Mouse (Mus musculus) midbrain, embryonic 12.5 days (tissue): Measurements from ENCODE around the gene Oip5. TPM values are rescaled to one million over a fixed set of nuclear protein-coding genes. Genes with fewer than 3 reads are reported as not detected.
A peak's percentile ranks its signal among the peaks of the same experiment; 100 is the strongest.
"Not testable (repeated sequence)": the region's sequence is repeated elsewhere in the genome, so short reads cannot be mapped to it uniquely, and the experiment has no call there.

Experiments
- ATAC-seq: fragments of 200-750 bp; cut with Nextera tagmentation; 2 replicates; pipeline ENCODE4 v1.8.0; 2017; ENCODE audit warnings: low read depth, moderate TSS enrichment, moderate library complexity; ENCODE audit not compliant: low FRiP score
- H3K27ac ChIP-seq: fragments of 300-500 bp; sonication (generic); replicated peaks from 2 replicates; pipeline ENCODE4 v1.5.1; 2016; ENCODE audit warnings: mild to moderate bottlenecking
- H3K27me3 ChIP-seq: fragments of 300-500 bp; sonication (generic); 2 replicates; pipeline ENCODE4 v1.6.1; 2016; ENCODE audit warnings: mild to moderate bottlenecking
- H3K36me3 ChIP-seq: fragments of 300-500 bp; sonication (generic); 2 replicates; pipeline ENCODE4 v1.6.1; 2016
- H3K4me1 ChIP-seq: fragments of 300-500 bp; sonication (generic); 2 replicates; pipeline ENCODE4 v1.6.1; 2016
- H3K4me2 ChIP-seq: fragments of 300-500 bp; sonication (generic); replicated peaks from 2 replicates; pipeline ENCODE4 v1.6.1; 2016; ENCODE audit warnings: mild to moderate bottlenecking, moderate library complexity
- H3K4me3 ChIP-seq: fragments of 300-500 bp; sonication (generic); 2 replicates; pipeline ENCODE4 v1.5.1; 2016; ENCODE audit warnings: mild to moderate bottlenecking
- H3K9ac ChIP-seq: fragments of 300-500 bp; sonication (generic); replicated peaks from 2 replicates; pipeline ENCODE4 v1.6.1; 2016; ENCODE audit warnings: mild to moderate bottlenecking, moderate library complexity
- H3K9me3 ChIP-seq: fragments of 300-500 bp; sonication (generic); 2 replicates; pipeline ENCODE4 v1.6.1; 2016; ENCODE audit warnings: mild to moderate bottlenecking
- WGBS: fragments of 180-500 bp; shearing (Covaris S2); methylation state at CpG from one replicate; pipeline ENCODE4 v1.1.7; 2016; 5-methylcytosine and 5-hydroxymethylcytosine counted together
- polyA plus RNA-seq: library from polyadenylated mRNA; unstranded; fragments of >200 nt; fragmentation: Nextera tagmentation; extraction: Ambion mirVana; gene quantifications from 2 replicates; pipeline ENCODE4 v1.2.1, GENCODE M21; 2016

The Oip5 gene
- 28.2 and 29.1 TPM in 2 replicates for polyA plus RNA-seq

GRCm38 (mm10) chr2:119618199-119618982 lies at the start of gene Oip5, which contains the start of gene Nusap1:
Gene Oip5, minus strand, starts transcription at chr2:119618469.
Gene Nusap1, plus strand, starts transcription at chr2:119618298.
- H3K4me3 ChIP-seq: peak within 1 kb of the TSS; percentile 83
- H3K27ac ChIP-seq: peak within 1 kb of the TSS; percentile 52
- ATAC-seq: peak; percentile 100
- peaks cover 32% of the 10 kb centered on the region for H3K4me1 ChIP-seq
- peak within 1 kb of the TSS; percentile 76 for H3K9ac ChIP-seq
- no peaks in the 10 kb centered on the region for H3K9me3 ChIP-seq
- H3K27me3 ChIP-seq: no peaks in the 10 kb centered on the region
- H3K4me2 ChIP-seq: peak within 1 kb of the TSS; percentile 94
- WGBS: under 1% methylated on average over 55 of the region's 55 CpGs
- peaks cover 3% of the 10 kb centered on the region; the same call in 1 of the 2 replicates for H3K36me3 ChIP-seq

GRCm38 (mm10) chr2:119665744-119666143 lies 47.5 kb upstream of the Oip5 start:
- not testable (repeated sequence) for H3K4me3 ChIP-seq, H3K27ac ChIP-seq, ATAC-seq, H3K4me2 ChIP-seq, H3K36me3 ChIP-seq, H3K27me3 ChIP-seq, H3K9me3 ChIP-seq, H3K9ac ChIP-seq, H3K4me1 ChIP-seq
- 71% methylated on average over 21 of the region's 23 CpGs for WGBS

GRCm38 (mm10) chr2:119662220-119663182 lies 44.2 kb upstream of the Oip5 start, which contains the start of gene Ndufaf1:
Gene Ndufaf1, minus strand, starts transcription at chr2:119662827.
- Histone ChIP-seq H3K36me3 (peaks cover 16% of the 10 kb centered on the region), H3K27me3 (no peaks in the 10 kb centered on the region), H3K4me1 (0 out of 2 replicates have a peak, but pooled peaks cover 9% of the 10 kb centered on the region), H3K4me2 (peak within 1 kb of the TSS; percentile 67), H3K4me3 (peak within 1 kb of the TSS; percentile 81), H3K9me3 (no peaks in the 10 kb centered on the region), H3K27ac (no peak within 1 kb of the TSS), H3K9ac (peak within 1 kb of the TSS; percentile 82)
- 2% methylated on average over 44 of the region's 44 CpGs for WGBS
- no peak for ATAC-seq

- no peaks in the 10 kb centered on the region for H3K9me3 ChIP-seq
- peaks cover 92% of the 10 kb centered on the region for H3K36me3 ChIP-seq
- no peak overlapping the region for H3K4me3 ChIP-seq
- ATAC-seq: no peak
- no peak overlapping the region for H3K27ac ChIP-seq
- no peak overlapping the region for H3K4me2 ChIP-seq
- H3K9ac ChIP-seq: no peak overlapping the region
- 93% methylated on average over 5 of the region's 5 CpGs for WGBS
- no peaks in the 10 kb centered on the region for H3K4me1 ChIP-seq
- H3K27me3 ChIP-seq: no peaks in the 10 kb centered on the region
Observed at GRCm38 (mm10) chr2:119644254-119644653, 26.0 kb upstream of the Oip5 start.

GRCm38 (mm10) chr2:119641214-119641912 lies 23.1 kb upstream of the Oip5 start:
- H3K36me3 ChIP-seq: peaks cover 94% of the 10 kb centered on the region
- no peaks in the 10 kb centered on the region for H3K4me1 ChIP-seq
- H3K27me3 ChIP-seq: no peaks in the 10 kb centered on the region
- no peak overlapping the region for H3K4me2 ChIP-seq
- no peak for ATAC-seq
- H3K4me3 ChIP-seq: no peak overlapping the region
- 97% methylated on average over 5 of the region's 5 CpGs for WGBS
- no peak overlapping the region for H3K9ac ChIP-seq
- H3K9me3 ChIP-seq: no peaks in the 10 kb centered on the region
- H3K27ac ChIP-seq: no peak overlapping the region

- no peaks in the 10 kb centered on the region for H3K4me1 ChIP-seq
- no peak for ATAC-seq
- H3K4me2 ChIP-seq: no peak overlapping the region
- WGBS: 75% methylated on average over 1 of the region's 1 CpGs
- H3K27me3 ChIP-seq: no peaks in the 10 kb centered on the region
- H3K27ac ChIP-seq: no peak overlapping the region
- peaks cover 91% of the 10 kb centered on the region for H3K36me3 ChIP-seq
- H3K9me3 ChIP-seq: no peaks in the 10 kb centered on the region
- H3K9ac ChIP-seq: no peak overlapping the region
- H3K4me3 ChIP-seq: no peak overlapping the region
Observed at GRCm38 (mm10) chr2:119636781-119637180, 18.5 kb upstream of the Oip5 start.

GRCm38 (mm10) chr2:119621302-119621701 lies 3.0 kb upstream of the Oip5 start:
- H3K36me3 ChIP-seq: peaks cover 26% of the 10 kb centered on the region
- peak overlapping the region; percentile 38 for H3K4me2 ChIP-seq
- no peak for ATAC-seq
- WGBS: 97% methylated on average over 2 of the region's 2 CpGs
- H3K4me3 ChIP-seq: peak overlapping the region; percentile 13; the same call in 1 of the 2 replicates
- H3K27ac ChIP-seq: no peak overlapping the region
- no peaks in the 10 kb centered on the region for H3K27me3 ChIP-seq
- peaks cover 32% of the 10 kb centered on the region for H3K4me1 ChIP-seq
- H3K9me3 ChIP-seq: no peaks in the 10 kb centered on the region
- no peak overlapping the region for H3K9ac ChIP-seq

GRCm38 (mm10) chr2:119619002-119619401 lies 733 bp upstream of the Oip5 start:
- WGBS: 21% methylated on average over 6 of the region's 6 CpGs
- peak overlapping the region; percentile 60 for H3K9ac ChIP-seq

GRCm38 (mm10) chr2:119617841-119618198 lies 449 bp downstream of the Oip5 start:
- H3K4me1 ChIP-seq: peaks cover 32% of the 10 kb centered on the region
- no peak for ATAC-seq
- H3K9ac ChIP-seq: peak overlapping the region; percentile 76
- H3K27ac ChIP-seq: peak overlapping the region; percentile 52
- no peaks in the 10 kb centered on the region for H3K27me3 ChIP-seq
- H3K9me3 ChIP-seq: no peaks in the 10 kb centered on the region
- WGBS: under 1% methylated on average over 13 of the region's 13 CpGs
- peak overlapping the region; percentile 94 for H3K4me2 ChIP-seq
- peaks cover 3% of the 10 kb centered on the region; the same call in 1 of the 2 replicates for H3K36me3 ChIP-seq
- H3K4me3 ChIP-seq: peak overlapping the region; percentile 83

More at GRCm38 (mm10) chr2:119619002-119619401, 733 bp upstream of the Oip5 start:
- Histone ChIP-seq H3K4me3 (peak overlapping the region; percentile 83), H3K4me1 (peaks cover 32% of the 10 kb centered on the region), H3K4me2 (peak overlapping the region; percentile 94), H3K27ac (0 out of 2 replicates have a peak overlapping the region, but pooled peaks have one; percentile 46)
- H3K36me3 ChIP-seq, H3K9me3 ChIP-seq, ATAC-seq, H3K27me3 ChIP-seq: not testable (repeated sequence)

- Histone ChIP-seq H3K9ac (no peak overlapping the region), H3K27me3 (no peaks in the 10 kb centered on the region), H3K4me3 (no peak overlapping the region), H3K27ac (no peak overlapping the region), H3K9me3 (no peaks in the 10 kb centered on the region), H3K36me3 (peaks cover 60% of the 10 kb centered on the region), H3K4me2 (no peak overlapping the region), H3K4me1 (no peaks in the 10 kb centered on the region)
- ATAC-seq: no peak
- WGBS: 96% methylated on average over 4 of the region's 4 CpGs
Observed at GRCm38 (mm10) chr2:119607023-119607422, 11.2 kb downstream of the Oip5 start.

- ATAC-seq: no peak
- no peak overlapping the region for H3K9ac ChIP-seq
Observed at GRCm38 (mm10) chr2:119605361-119605973, 12.8 kb downstream of the Oip5 start.

More at GRCm38 (mm10) chr2:119605361-119605973, 12.8 kb downstream of the Oip5 start:
- 95% methylated on average over 6 of the region's 6 CpGs for WGBS
- Histone ChIP-seq H3K4me2 (no peak overlapping the region), H3K27ac (no peak overlapping the region), H3K9me3 (no peaks in the 10 kb centered on the region), H3K4me1 (0 out of 2 replicates have a peak, but pooled peaks cover 2% of the 10 kb centered on the region), H3K4me3 (no peak overlapping the region), H3K36me3 (peaks cover 67% of the 10 kb centered on the region), H3K27me3 (no peaks in the 10 kb centered on the region)
